Mouse (Mus musculus): ENCODE results near the gene Taf6l. TPM values are rescaled to one million over a fixed set of nuclear protein-coding genes. Genes with fewer than 3 reads are reported as not detected.

The Taf6l gene
- polyA plus RNA-seq, 1 experiment from 2014 or later: 17.4 TPM

DNA sequence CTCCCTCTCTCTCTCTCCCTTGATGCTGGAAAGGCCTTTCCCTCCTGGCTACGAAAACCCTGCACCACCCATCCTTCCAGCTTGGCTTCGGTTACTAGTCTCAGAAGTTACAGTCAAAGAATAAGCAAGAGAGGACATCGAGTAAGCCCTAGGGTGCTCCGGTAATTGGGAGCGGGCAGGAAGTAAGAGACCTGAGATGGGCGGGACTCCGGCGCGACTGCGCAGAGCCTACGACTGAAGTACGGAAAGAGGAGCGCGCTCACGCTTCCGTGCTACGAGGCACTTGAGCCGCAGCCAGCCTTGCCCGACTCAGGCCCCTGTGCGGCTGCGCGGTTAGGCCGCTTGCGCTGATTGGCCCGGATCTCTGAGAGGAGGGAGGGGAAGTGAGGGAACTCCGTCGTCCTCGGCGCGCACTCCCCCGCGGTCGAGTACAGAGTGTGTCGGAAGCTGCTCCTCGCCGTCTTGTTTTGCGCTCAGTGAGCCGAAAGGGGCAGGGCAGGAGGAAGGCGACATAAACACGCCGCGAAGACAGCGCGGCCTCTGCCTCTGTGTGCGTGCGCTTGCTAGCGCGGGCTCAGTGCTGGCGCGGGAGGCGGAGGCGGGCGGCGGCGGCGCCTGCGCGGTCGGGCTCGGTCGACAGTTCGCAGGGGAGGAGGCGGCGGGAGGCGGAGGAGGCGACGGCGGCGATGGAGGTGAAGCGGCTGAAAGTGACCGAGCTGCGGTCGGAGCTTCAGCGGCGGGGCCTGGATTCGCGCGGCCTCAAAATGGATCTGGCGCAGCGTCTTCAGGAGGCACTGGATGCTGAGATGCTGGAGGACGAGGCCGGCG lies 33.6 kb upstream of the Taf6l start, which contains the start of gene Hnrnpul2:
Gene Hnrnpul2, plus strand, starts transcription at position 415 of the 828 bp plus-strand sequence.
- Histone ChIP-seq H3K4me1 (ENCODE audit: control insufficient read depth, insufficient read depth, low read length) (peaks cover 29% of the 10 kb centered on the region), H3K27ac (ENCODE audit: low read length) (peak within 1 kb of the TSS; percentile 100), H3K9me3 (replicated peaks; ENCODE audit: control insufficient read depth, low read length) (no peaks in the 10 kb centered on the region), H3K4me3 (ENCODE audit: low read length) (peak within 1 kb of the TSS; percentile 100), H3K9ac (ENCODE audit: low read length) (peak within 1 kb of the TSS; percentile 98), H3K4me2 (ENCODE audit: low read depth, low read length) (peak within 1 kb of the TSS; percentile 88), H3K27me3 (ENCODE audit: control insufficient read depth, insufficient read depth, low read length) (no peaks in the 10 kb centered on the region), H3K36me3 (ENCODE audit: control insufficient read depth, insufficient read depth) (peaks cover 30% of the 10 kb centered on the region)
- peak; percentile 94 for ATAC-seq (replicated peaks; ENCODE audit: extremely low read depth, insufficient read depth, low FRiP score)
- under 1% methylated on average over 81 of the region's 83 CpGs for WGBS

DNA sequence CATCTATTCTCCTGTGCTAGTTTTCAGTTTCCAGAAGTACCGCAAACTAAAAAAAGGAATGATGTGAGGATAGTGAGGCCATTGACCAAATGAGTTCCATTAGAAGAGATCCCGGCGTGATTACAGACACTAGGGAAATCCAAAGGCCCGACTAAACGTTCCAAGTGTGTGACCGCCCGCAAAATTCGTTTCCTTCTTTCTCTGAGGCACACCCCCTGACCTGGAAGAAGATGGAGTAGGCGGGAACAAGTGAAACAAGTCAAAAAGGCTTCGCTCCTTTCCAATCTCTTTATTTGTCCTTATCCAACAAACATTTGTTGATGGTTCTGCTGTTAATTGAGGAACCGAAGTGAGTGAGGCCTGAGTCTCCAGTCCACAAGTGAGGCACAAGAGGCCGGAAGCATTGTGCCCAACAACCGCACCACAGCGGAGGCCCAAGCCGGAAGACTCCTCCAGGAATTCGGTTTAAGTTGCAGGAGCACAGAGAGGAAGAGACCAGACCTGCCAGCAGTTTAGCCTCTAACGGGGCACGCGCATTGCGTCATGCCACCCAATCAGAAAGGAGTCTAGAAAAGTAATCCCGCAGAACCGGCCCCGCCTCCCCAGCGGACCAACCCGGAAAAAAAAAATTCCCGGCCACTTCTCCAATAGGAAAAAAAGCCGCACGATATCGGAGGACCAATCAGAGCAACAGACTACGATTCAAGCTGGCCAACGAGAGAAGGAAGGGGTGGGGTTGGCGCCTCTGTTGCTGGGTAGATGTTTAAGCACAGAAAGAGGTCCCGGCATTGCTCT lies 32.8 kb upstream of the Taf6l start, which contains the start of gene Ttc9c:
Gene Ttc9c, minus strand, starts transcription at position 533 of the 795 bp plus-strand sequence.
- Histone ChIP-seq H3K9ac (ENCODE audit: low read length) (peak within 1 kb of the TSS; percentile 98), H3K9me3 (replicated peaks; ENCODE audit: control insufficient read depth, low read length) (no peaks in the 10 kb centered on the region), H3K4me3 (ENCODE audit: low read length) (peak within 1 kb of the TSS; percentile 100), H3K4me2 (ENCODE audit: low read depth, low read length) (peak within 1 kb of the TSS; percentile 88), H3K4me1 (ENCODE audit: control insufficient read depth, insufficient read depth, low read length) (peaks cover 29% of the 10 kb centered on the region), H3K27ac (ENCODE audit: low read length) (peak within 1 kb of the TSS; percentile 100), H3K36me3 (ENCODE audit: control insufficient read depth, insufficient read depth) (peaks cover 24% of the 10 kb centered on the region), H3K27me3 (ENCODE audit: control insufficient read depth, insufficient read depth, low read length) (no peaks in the 10 kb centered on the region)
- ATAC-seq (replicated peaks; ENCODE audit: extremely low read depth, insufficient read depth, low FRiP score): peak; percentile 89
- WGBS: under 1% methylated on average over 33 of the region's 33 CpGs

DNA sequence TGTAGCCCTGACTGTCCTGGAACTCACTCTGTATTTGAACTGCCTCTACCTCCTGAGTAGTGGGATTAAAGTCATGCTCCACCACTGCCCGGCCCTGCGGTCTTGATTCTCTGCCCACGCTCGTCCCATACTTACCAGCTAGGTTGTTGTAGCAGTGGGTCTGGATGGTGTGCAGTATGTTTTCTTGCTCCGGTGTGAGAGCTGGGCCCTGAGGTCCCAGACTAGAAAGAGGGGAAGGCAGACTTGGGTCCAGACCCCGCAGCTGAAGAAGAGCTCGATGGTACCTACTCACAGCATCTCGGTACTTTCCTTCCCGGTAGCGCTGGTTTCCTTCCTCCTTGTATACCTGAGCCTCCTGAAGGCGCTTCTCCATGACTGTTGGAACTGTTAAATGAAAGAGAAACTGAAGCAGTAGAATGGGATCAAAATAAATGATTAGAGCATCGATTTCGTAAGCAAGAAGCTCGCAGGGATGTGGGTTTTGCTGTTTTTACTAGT lies 32.1 kb upstream of the Taf6l start:
- Histone ChIP-seq H3K9me3 (replicated peaks; ENCODE audit: control insufficient read depth, low read length) (no peaks in the 10 kb centered on the region), H3K4me1 (ENCODE audit: control insufficient read depth, insufficient read depth, low read length) (peaks cover 29% of the 10 kb centered on the region), H3K36me3 (ENCODE audit: control insufficient read depth, insufficient read depth) (peaks cover 18% of the 10 kb centered on the region), H3K9ac (ENCODE audit: low read length) (peak overlapping the region; percentile 81), H3K4me3 (ENCODE audit: low read length) (peak overlapping the region; percentile 100), H3K27me3 (ENCODE audit: control insufficient read depth, insufficient read depth, low read length) (no peaks in the 10 kb centered on the region), H3K4me2 (ENCODE audit: low read depth, low read length) (peak overlapping the region; percentile 88), H3K27ac (ENCODE audit: low read length) (peak overlapping the region; percentile 100)
- 15% methylated on average over 14 of the region's 14 CpGs for WGBS
- no peak for ATAC-seq (replicated peaks; ENCODE audit: extremely low read depth, insufficient read depth, low FRiP score)

DNA sequence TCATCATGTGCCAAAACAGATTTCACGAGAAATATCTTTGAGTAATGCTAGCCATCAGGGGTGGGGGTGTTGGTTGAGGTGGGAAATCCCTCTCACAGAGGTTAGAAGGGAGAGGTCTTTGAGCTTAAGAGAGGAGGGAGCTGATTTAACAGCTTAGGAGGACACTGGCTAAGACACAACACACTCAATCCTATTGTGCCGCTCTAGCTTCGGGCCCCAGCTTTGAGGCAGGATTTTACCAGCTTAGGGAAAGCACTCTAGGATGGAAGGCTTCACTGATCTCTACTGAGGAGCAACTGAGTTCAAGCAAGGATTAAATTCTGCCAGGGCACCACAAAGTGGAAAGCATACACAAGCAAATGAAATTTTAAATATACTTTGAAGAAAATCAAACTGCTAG lies 30.8 kb upstream of the Taf6l start:
- H3K4me1 ChIP-seq (ENCODE audit: control insufficient read depth, insufficient read depth, low read length): peaks cover 18% of the 10 kb centered on the region
- no peaks in the 10 kb centered on the region for H3K27me3 ChIP-seq (ENCODE audit: control insufficient read depth, insufficient read depth, low read length)
- H3K36me3 ChIP-seq (ENCODE audit: control insufficient read depth, insufficient read depth): peaks cover 25% of the 10 kb centered on the region
- no peak overlapping the region for H3K27ac ChIP-seq (ENCODE audit: low read length)
- 75% methylated on average over 3 of the region's 3 CpGs for WGBS
- no peaks in the 10 kb centered on the region for H3K9me3 ChIP-seq (replicated peaks; ENCODE audit: control insufficient read depth, low read length)
- no peak overlapping the region for H3K4me2 ChIP-seq (ENCODE audit: low read depth, low read length)
- H3K4me3 ChIP-seq (ENCODE audit: low read length): no peak overlapping the region
- peak overlapping the region; percentile 42; the same call in 1 of the 2 replicates for H3K9ac ChIP-seq (ENCODE audit: low read length)
- ATAC-seq (replicated peaks; ENCODE audit: extremely low read depth, insufficient read depth, low FRiP score): no peak

DNA sequence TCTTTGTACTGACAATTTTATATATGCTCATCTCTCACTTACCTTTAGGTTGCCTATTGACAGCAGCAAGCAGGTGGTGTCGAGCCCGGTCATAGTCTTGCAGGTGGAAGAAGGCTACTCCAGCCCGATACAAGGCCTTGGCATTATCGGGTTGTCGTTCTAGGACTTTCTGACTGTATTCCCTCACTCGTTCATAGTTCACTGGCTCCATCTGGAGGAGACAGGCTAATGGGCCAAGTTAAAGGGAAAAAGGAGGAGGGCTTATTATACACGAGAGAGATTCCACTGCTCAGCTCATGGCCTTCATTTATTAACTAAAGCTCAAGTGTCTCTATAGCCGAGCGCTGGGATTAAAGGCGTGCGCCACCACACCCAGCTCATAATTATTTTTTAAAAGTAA lies 29.6 kb upstream of the Taf6l start:
- WGBS: 77% methylated on average over 11 of the region's 11 CpGs
- H3K4me1 ChIP-seq (ENCODE audit: control insufficient read depth, insufficient read depth, low read length): peaks cover 15% of the 10 kb centered on the region
- H3K27me3 ChIP-seq (ENCODE audit: control insufficient read depth, insufficient read depth, low read length): no peaks in the 10 kb centered on the region
- no peak overlapping the region for H3K4me2 ChIP-seq (ENCODE audit: low read depth, low read length)
- no peaks in the 10 kb centered on the region for H3K9me3 ChIP-seq (replicated peaks; ENCODE audit: control insufficient read depth, low read length)
- no peak for ATAC-seq (replicated peaks; ENCODE audit: extremely low read depth, insufficient read depth, low FRiP score)
- H3K9ac ChIP-seq (ENCODE audit: low read length): no peak overlapping the region
- no peak overlapping the region for H3K27ac ChIP-seq (ENCODE audit: low read length)
- H3K4me3 ChIP-seq (ENCODE audit: low read length): no peak overlapping the region
- H3K36me3 ChIP-seq (ENCODE audit: control insufficient read depth, insufficient read depth): peaks cover 29% of the 10 kb centered on the region

DNA sequence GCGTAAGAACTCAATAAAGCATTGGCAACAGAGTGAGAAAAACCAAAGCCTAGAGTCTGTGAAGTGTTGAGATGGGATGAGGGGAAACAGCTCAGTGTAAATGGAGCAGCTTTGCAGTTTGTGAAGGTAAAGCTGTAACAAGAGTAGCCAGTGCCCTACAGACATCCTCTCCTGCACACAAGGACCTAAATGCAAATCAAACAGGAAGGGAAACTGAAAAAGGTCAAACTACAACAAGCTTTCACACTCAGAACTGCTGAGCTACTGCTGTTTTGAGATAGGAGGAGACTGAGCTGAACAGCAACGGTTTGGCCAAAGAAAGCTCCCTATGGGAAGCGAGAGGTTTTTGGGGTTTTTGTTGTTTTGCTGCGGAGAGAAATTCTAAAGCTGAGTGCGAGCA lies 20.6 kb upstream of the Taf6l start:
- no peaks in the 10 kb centered on the region for H3K27me3 ChIP-seq (ENCODE audit: control insufficient read depth, insufficient read depth, low read length)
- H3K4me2 ChIP-seq (ENCODE audit: low read depth, low read length): no peak overlapping the region
- H3K27ac ChIP-seq (ENCODE audit: low read length): no peak overlapping the region
- no peaks in the 10 kb centered on the region for H3K9me3 ChIP-seq (replicated peaks; ENCODE audit: control insufficient read depth, low read length)
- H3K36me3 ChIP-seq (ENCODE audit: control insufficient read depth, insufficient read depth): peaks cover 16% of the 10 kb centered on the region
- H3K4me3 ChIP-seq (ENCODE audit: low read length): no peak overlapping the region
- 93% methylated on average over 5 of the region's 5 CpGs for WGBS
- no peak overlapping the region for H3K9ac ChIP-seq (ENCODE audit: low read length)
- H3K4me1 ChIP-seq (ENCODE audit: control insufficient read depth, insufficient read depth, low read length): peaks cover 5% of the 10 kb centered on the region
- no peak for ATAC-seq (replicated peaks; ENCODE audit: extremely low read depth, insufficient read depth, low FRiP score)

DNA sequence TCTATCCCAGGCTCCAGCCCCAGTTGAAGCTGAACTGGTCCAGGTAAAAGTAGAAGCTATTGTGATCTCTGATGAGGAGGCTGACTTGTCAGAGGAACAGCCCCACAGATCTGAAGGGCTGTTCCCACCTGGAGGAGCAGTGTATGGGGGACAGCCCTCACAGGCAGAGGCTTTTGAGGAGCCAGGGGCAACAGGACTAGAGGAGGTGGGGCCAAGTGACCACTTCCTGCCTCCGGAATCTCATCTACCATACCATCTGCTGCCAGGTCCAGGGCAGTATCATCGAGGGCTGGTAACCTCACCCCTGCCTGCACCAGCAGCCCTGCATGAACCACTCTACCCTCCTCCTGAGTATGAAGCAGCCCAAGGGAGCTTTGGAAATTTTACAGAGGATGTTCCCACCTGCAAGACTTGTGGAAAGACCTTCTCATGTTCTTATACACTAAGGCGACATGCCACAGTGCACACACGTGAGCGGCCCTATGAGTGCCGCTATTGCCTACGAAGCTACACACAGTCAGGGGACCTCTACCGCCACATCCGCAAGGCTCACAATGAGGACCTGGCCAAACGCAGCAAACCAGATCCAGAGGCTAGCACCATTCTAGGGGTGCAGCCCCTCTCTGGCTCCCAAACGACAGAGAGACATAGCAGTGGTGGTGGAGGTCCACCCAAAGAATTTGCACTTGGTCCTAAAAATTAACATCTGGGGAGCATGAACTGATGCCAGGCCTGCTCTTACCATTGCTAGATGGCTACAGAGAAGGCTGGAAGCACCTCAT lies 17.9 kb upstream of the Taf6l start:
- Histone ChIP-seq H3K4me1 (ENCODE audit: control insufficient read depth, insufficient read depth, low read length) (peaks cover 8% of the 10 kb centered on the region), H3K4me2 (ENCODE audit: low read depth, low read length) (no peak overlapping the region), H3K27me3 (ENCODE audit: control insufficient read depth, insufficient read depth, low read length) (no peaks in the 10 kb centered on the region), H3K4me3 (ENCODE audit: low read length) (no peak overlapping the region), H3K27ac (ENCODE audit: low read length) (no peak overlapping the region), H3K9ac (ENCODE audit: low read length) (no peak overlapping the region), H3K9me3 (replicated peaks; ENCODE audit: control insufficient read depth, low read length) (no peaks in the 10 kb centered on the region), H3K36me3 (ENCODE audit: control insufficient read depth, insufficient read depth) (0 out of 2 replicates have a peak, but pooled peaks cover 5% of the 10 kb centered on the region)
- ATAC-seq (replicated peaks; ENCODE audit: extremely low read depth, insufficient read depth, low FRiP score): no peak
- 92% methylated on average over 11 of the region's 11 CpGs for WGBS

DNA sequence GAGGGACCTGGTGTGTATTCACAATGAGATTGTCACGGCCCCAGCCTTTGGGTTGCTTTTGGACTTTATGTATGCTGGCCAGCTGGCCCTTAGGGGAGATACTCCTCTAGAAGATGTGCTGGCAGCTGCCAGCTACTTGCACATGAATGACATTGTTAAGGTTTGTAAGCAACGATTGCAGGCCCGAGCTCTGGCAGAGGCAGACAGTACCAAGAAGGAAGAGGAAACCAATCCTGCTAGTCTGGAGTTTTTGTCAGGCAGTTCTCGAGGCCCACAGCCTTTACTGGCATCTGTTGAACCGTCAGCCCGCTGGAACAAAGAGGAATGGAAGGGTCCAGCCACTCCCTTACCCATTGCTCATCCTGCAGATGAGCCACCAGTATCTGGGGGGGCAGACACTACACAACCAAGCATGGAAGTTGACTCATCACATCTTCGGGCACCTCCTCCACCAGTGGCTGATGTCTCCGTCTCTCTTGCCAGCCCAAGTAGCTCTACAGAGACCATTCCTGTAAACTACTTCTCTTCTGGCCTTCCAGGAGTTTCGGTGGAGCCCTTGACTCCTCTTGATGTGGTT lies 17.1 kb upstream of the Taf6l start:
- Histone ChIP-seq H3K36me3 (ENCODE audit: control insufficient read depth, insufficient read depth) (0 out of 2 replicates have a peak, but pooled peaks cover 5% of the 10 kb centered on the region), H3K4me3 (ENCODE audit: low read length) (no peak overlapping the region), H3K4me2 (ENCODE audit: low read depth, low read length) (peak overlapping the region; percentile 79), H3K4me1 (ENCODE audit: control insufficient read depth, insufficient read depth, low read length) (peaks cover 13% of the 10 kb centered on the region), H3K27ac (ENCODE audit: low read length) (no peak overlapping the region; the same call in 1 of the 2 replicates), H3K27me3 (ENCODE audit: control insufficient read depth, insufficient read depth, low read length) (no peaks in the 10 kb centered on the region), H3K9ac (ENCODE audit: low read length) (no peak overlapping the region), H3K9me3 (replicated peaks; ENCODE audit: control insufficient read depth, low read length) (no peaks in the 10 kb centered on the region)
- no peak for ATAC-seq (replicated peaks; ENCODE audit: extremely low read depth, insufficient read depth, low FRiP score)
- 89% methylated on average over 9 of the region's 9 CpGs for WGBS

Measured in heart, embryonic 16.5 days (tissue).